8 mouse cellular contexts compared by ENCODE assay signal in the genomic region with DNA sequence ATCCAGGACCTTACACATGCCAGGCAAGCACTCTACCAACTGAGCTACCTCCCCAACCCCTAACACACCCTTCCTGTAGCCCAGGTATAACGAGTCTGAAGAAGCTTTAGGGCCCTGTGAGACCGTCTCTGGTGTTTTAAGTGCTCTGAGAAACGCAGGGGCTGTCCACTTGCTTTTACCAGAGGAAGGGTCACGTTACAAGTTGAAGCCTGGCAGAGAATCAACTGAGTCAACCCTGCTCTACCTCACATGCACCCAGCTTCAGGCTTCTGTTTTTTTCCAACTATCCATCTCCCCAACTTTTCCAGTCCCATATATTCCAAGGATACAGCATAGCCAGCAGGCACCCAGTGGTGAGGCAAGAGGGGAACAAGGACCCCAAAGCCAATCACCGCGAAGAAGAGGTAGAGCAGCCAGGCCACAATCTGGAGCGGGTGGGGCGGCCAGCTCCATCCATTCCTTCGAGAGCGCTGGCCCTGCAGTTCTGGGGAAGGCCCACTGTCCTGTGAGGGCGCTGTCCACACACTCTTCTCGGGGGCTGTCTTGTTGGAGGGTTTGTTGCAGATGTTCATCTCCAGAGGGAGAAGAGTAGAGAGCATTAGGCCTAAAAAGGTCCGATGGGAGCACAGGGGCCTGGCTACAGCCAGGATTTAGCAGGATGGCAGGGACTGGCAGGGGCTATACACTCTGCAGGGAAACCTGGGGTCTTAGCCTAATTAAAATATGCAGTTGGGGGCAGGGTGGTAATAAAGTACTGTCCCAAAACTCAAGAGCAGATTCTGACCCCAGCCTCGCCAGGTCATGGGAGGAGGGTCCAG. TPM values are rescaled to one million over a fixed set of nuclear protein-coding genes. Genes with fewer than 3 reads are reported as not detected.
DNase-seq lines count a peak whose midpoint lies in the region; ATAC-seq and TF ChIP-seq lines count a peak whose summit lies in the region.

No protein-coding gene starts in this region.

- H3K36me3 ChIP-seq in heart, embryonic 15.5 days: 0 out of 2 replicates have a peak, but pooled peaks cover 3% of the 10 kb centered on the region
- H3K36me3 ChIP-seq in limb, embryonic 13.5 days: peaks cover 33% of the 10 kb centered on the region
- no peaks in the 10 kb centered on the region for H3K36me3 ChIP-seq in midbrain, embryonic 16.5 days (ENCODE audit: control insufficient read depth, insufficient read depth, low read length)

- H3K4me3 ChIP-seq in left cerebral cortex, adult 2 months: no peak overlapping the region
- H3K4me3 ChIP-seq in heart, embryonic 15.5 days: no peak overlapping the region
- H3K4me3 ChIP-seq in limb, embryonic 13.5 days: no peak overlapping the region
- H3K4me3 ChIP-seq in midbrain, embryonic 16.5 days (ENCODE audit: low read depth, low read length): no peak overlapping the region

- no peak overlapping the region for H3K4me2 ChIP-seq in heart, embryonic 15.5 days
- H3K4me2 ChIP-seq in limb, embryonic 13.5 days (replicated peaks): no peak overlapping the region
- H3K4me2 ChIP-seq in midbrain, embryonic 16.5 days (ENCODE audit: low read length): no peak overlapping the region

- peaks cover 9% of the 10 kb centered on the region for H3K4me1 ChIP-seq in heart, embryonic 15.5 days (replicated peaks)
- peaks cover 21% of the 10 kb centered on the region for H3K4me1 ChIP-seq in limb, embryonic 13.5 days
- H3K4me1 ChIP-seq in midbrain, embryonic 16.5 days (ENCODE audit: control insufficient read depth, insufficient read depth, low read length): no peaks in the 10 kb centered on the region

- no peak for DNase-seq in left cerebral cortex, adult 2 months (ENCODE audit: extremely low spot score in 1 of 2, low spot score in 2 of 2)
- no peak for DNase-seq in left cerebral cortex, adult 9 months (ENCODE audit: low spot score in 2 of 2)
- DNase-seq in yolk sac, embryonic 10.5 days (ENCODE audit: low spot score): no peak

- H3K9me3 ChIP-seq in heart, embryonic 15.5 days (replicated peaks): no peaks in the 10 kb centered on the region
- no peaks in the 10 kb centered on the region for H3K9me3 ChIP-seq in limb, embryonic 13.5 days
- H3K9me3 ChIP-seq in midbrain, embryonic 16.5 days (replicated peaks; ENCODE audit: control insufficient read depth, low read length, poor library complexity, severe bottlenecking): no peaks in the 10 kb centered on the region

- 46% methylated on average over 14 of the region's 14 CpGs for WGBS in heart, embryonic 15.5 days
- 27% methylated on average over 14 of the region's 14 CpGs for WGBS in limb, embryonic 13.5 days
- WGBS in midbrain, embryonic 16.5 days: 34% methylated on average over 14 of the region's 14 CpGs

- H3K9ac ChIP-seq in heart, embryonic 15.5 days: no peak overlapping the region
- H3K9ac ChIP-seq in limb, embryonic 13.5 days: no peak overlapping the region
- no peak overlapping the region for H3K9ac ChIP-seq in midbrain, embryonic 16.5 days (ENCODE audit: low read depth, low read length)

- intact Hi-C loops in left cerebral cortex, adult 2 months (cut with DNase I): no loop called here

- peak; percentile 49; the same call in 1 of the 2 replicates for ATAC-seq in common myeloid progenitor, adult 5-6 weeks (replicated peaks; ENCODE audit: low read depth, poor library complexity, severe bottlenecking)
- 0 out of 2 replicates have a peak, but pooled peaks have one; percentile 44 for ATAC-seq in heart, embryonic 15.5 days (replicated peaks; ENCODE audit: insufficient number of reproducible peaks, insufficient read depth, low FRiP score, low read depth)
- ATAC-seq in limb, embryonic 13.5 days (ENCODE audit: low FRiP score, low read depth): peak; percentile 65
- ATAC-seq in midbrain, embryonic 16.5 days: peak; percentile 54; the same call in 1 of the 2 replicates
- ATAC-seq in erythroblast, adult 5-6 weeks (replicated peaks; ENCODE audit: low FRiP score, poor library complexity, severe bottlenecking): no peak

- peak; percentile 62 for TF ChIP-seq CTCF in left cerebral cortex, adult 2 months (IDR thresholded peaks at IDR 0.05)

- H3K27me3 ChIP-seq in heart, embryonic 15.5 days: no peaks in the 10 kb centered on the region
- no peaks in the 10 kb centered on the region for H3K27me3 ChIP-seq in limb, embryonic 13.5 days
- H3K27me3 ChIP-seq in midbrain, embryonic 16.5 days (ENCODE audit: control insufficient read depth, insufficient read depth, low read depth, low read length): no peaks in the 10 kb centered on the region

- H3K27ac ChIP-seq in left cerebral cortex, adult 2 months: no peak overlapping the region
- H3K27ac ChIP-seq in heart, embryonic 15.5 days: no peak overlapping the region
- no peak overlapping the region for H3K27ac ChIP-seq in limb, embryonic 13.5 days
- H3K27ac ChIP-seq in midbrain, embryonic 16.5 days (ENCODE audit: low read length): no peak overlapping the region

RNA-seq across cellular contexts. Expression of a gene that starts 12.1 kb away (rescaled TPM):
- total RNA-seq in left cerebral cortex, adult 2 months (2021): 10 to 100 TPM; 36.1 to 42.5 TPM
- total RNA-seq in common myeloid progenitor, adult 5-6 weeks (2017): not detected in 2 replicates
- polyA plus RNA-seq in heart, embryonic 15.5 days (2015; fragmentation: Nextera tagmentation; extraction: Ambion mirVana): 27.5 and 39.8 TPM in 2 replicates
- polyA plus RNA-seq in limb, embryonic 13.5 days (2015; fragmentation: Nextera tagmentation; extraction: Ambion mirVana): 65.4 and 71.1 TPM in 2 replicates
- polyA plus RNA-seq in midbrain, embryonic 16.5 days (2015; fragmentation: Nextera tagmentation; extraction: Ambion mirVana): 153 and 159 TPM in 2 replicates
- not detected in 2 replicates for total RNA-seq in erythroblast, adult 5-6 weeks (2015; ENCODE audit: low replicate concordance)
- not detected in 2 replicates for total RNA-seq in erythroblast, adult 5-6 weeks (2017; ENCODE audit: low replicate concordance)

RNA-seq across cellular contexts. Expression of a gene that starts 13.3 kb away (rescaled TPM):
- 10 to 100 TPM; 43.0 to 48.7 TPM for total RNA-seq in left cerebral cortex, adult 2 months (2021)
- 2.4 and 3.5 TPM in 2 replicates for total RNA-seq in common myeloid progenitor, adult 5-6 weeks (2017)
- 23.2 and 30.7 TPM in 2 replicates for polyA plus RNA-seq in heart, embryonic 15.5 days (2015; fragmentation: Nextera tagmentation; extraction: Ambion mirVana)
- polyA plus RNA-seq in limb, embryonic 13.5 days (2015; fragmentation: Nextera tagmentation; extraction: Ambion mirVana): 42.5 and 45.3 TPM in 2 replicates
- polyA plus RNA-seq in midbrain, embryonic 16.5 days (2015; fragmentation: Nextera tagmentation; extraction: Ambion mirVana): 33.6 and 38.4 TPM in 2 replicates
- not detected in 2 replicates for total RNA-seq in erythroblast, adult 5-6 weeks (2015; ENCODE audit: low replicate concordance)
- total RNA-seq in erythroblast, adult 5-6 weeks (2017; ENCODE audit: low replicate concordance): 0.17 and 0.42 TPM in 2 replicates

RNA-seq across cellular contexts. Expression of a gene that starts 35.1 kb away (rescaled TPM):
- total RNA-seq in left cerebral cortex, adult 2 months (2021): not detected
- total RNA-seq in common myeloid progenitor, adult 5-6 weeks (2017): not detected in 2 replicates
- 0.15 and 0.58 TPM in 2 replicates for polyA plus RNA-seq in heart, embryonic 15.5 days (2015; fragmentation: Nextera tagmentation; extraction: Ambion mirVana)
- 5.9 and 7.6 TPM in 2 replicates for polyA plus RNA-seq in limb, embryonic 13.5 days (2015; fragmentation: Nextera tagmentation; extraction: Ambion mirVana)
- 2.7 and 3.6 TPM in 2 replicates for polyA plus RNA-seq in midbrain, embryonic 16.5 days (2015; fragmentation: Nextera tagmentation; extraction: Ambion mirVana)
- total RNA-seq in erythroblast, adult 5-6 weeks (2015; ENCODE audit: low replicate concordance): 2.3 TPM in 1 of 2 replicates, not detected in the other
- total RNA-seq in erythroblast, adult 5-6 weeks (2017; ENCODE audit: low replicate concordance): not detected in 2 replicates

Comparison
In these comparisons a context has a peak if more than half of its experiments do, and no peak if none do; other contexts are left out.
1. RNA of a gene that starts 12.1 kb away (total RNA-seq): 36.1 to 42.5 TPM in left cerebral cortex, adult 2 months; not detected in common myeloid progenitor, adult 5-6 weeks and not detected in erythroblast, adult 5-6 weeks; every median in the first group is over 10 times any median in the second.